Mouse (Mus musculus): Measurements from ENCODE around the gene Rhbdl3. TPM values are rescaled to one million over a fixed set of nuclear protein-coding genes. Genes with fewer than 3 reads are reported as not detected.

Gene Rhbdl3
- polyA plus RNA-seq, 1 experiment = 0.17 TPM

DNA sequence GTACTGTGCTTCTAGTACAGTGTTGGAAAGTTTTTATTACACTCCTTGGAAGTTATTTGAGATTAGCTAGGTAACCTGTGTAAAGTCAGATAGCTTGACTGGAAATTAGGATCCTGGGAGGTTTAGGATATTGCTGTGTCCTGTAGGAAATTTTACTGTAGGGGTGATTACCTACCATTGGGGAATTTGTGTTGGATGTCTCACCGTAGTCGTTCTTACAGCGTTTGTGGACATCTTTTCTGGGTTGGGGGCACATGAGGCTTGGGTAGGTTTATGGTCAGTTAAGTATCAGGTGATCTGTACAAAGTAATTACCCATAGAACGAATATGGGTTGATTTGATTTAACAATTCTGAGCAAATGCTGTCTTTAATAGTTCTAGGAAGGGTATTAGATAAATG is 95.9 kb downstream of the Rhbdl3 start:
- no peak overlapping the region for H3ac ChIP-seq (ENCODE audit: control insufficient read depth, insufficient read length)
- H3K4me3 ChIP-seq = no peak overlapping the region
- peaks cover 96% of the 10 kb centered on the region for H3K36me3 ChIP-seq (ENCODE audit: control insufficient read depth, insufficient read depth)
- no peak overlapping the region for H3K4me2 ChIP-seq (ENCODE audit: low read depth)
- TF ChIP-seq REST (IDR thresholded peaks at IDR 0.05; ENCODE audit: insufficient read depth, insufficient read length) (no peak), CEBPB (IDR thresholded peaks at IDR 0.05; ENCODE audit: insufficient read depth, poor library complexity, severe bottlenecking) (no peak), SRF (IDR thresholded peaks at IDR 0.05; ENCODE audit: control insufficient read depth, insufficient read length, low read depth) (no peak), MYOD1 (IDR thresholded peaks at IDR 0.05; ENCODE audit: control insufficient read depth in 1 of 3, insufficient read length in 2 of 3, low read depth in 2 of 3) (no peak), TCF12 (IDR thresholded peaks at IDR 0.05; ENCODE audit: insufficient read depth, poor library complexity, severe bottlenecking) (no peak), E2F4 (IDR thresholded peaks at IDR 0.05; ENCODE audit: insufficient read depth) (no peak), POLR2A (IDR thresholded peaks at IDR 0.05; ENCODE audit: insufficient read length, low read depth) (no peak), MYOG (IDR thresholded peaks at IDR 0.05; ENCODE audit: control insufficient read depth in 1 of 3, insufficient read depth in 1 of 3, insufficient read length in 2 of 3, low read depth in 2 of 3) (no peak), USF1 (IDR thresholded peaks at IDR 0.05; ENCODE audit: low read depth) (no peak), POLR2AphosphoS2 (IDR thresholded peaks at IDR 0.05; ENCODE audit: insufficient read length, low read depth) (no peak), MAX (IDR thresholded peaks at IDR 0.05; ENCODE audit: low read depth) (no peak), TCF3 (IDR thresholded peaks at IDR 0.05; ENCODE audit: insufficient read length, low read depth) (no peak)
- peaks cover 54% of the 10 kb centered on the region for H3K79me2 ChIP-seq (ENCODE audit: control insufficient read depth, insufficient read depth)
- no peaks in the 10 kb centered on the region for H3K27me3 ChIP-seq (ENCODE audit: control insufficient read depth, insufficient read depth, insufficient read length)

Other genes with a start within 250 kb of the Rhbdl3 start
- 12.6 TPM for gene Crlf3, start 219.9 kb upstream of the Rhbdl3 start, polyA plus RNA-seq (2012; fragmentation: generic; extraction: Trizol)
- 0.58 TPM for gene Atad5, start 211.5 kb upstream of the Rhbdl3 start, polyA plus RNA-seq (2012; fragmentation: generic; extraction: Trizol)
- 13.0 TPM for gene Tefm, start 158.7 kb upstream of the Rhbdl3 start, polyA plus RNA-seq (2012; fragmentation: generic; extraction: Trizol)
- 0.05 TPM for gene Adap2, start 146.8 kb upstream of the Rhbdl3 start, polyA plus RNA-seq (2012; fragmentation: generic; extraction: Trizol)
- gene Rnf135, start 117.1 kb upstream of the Rhbdl3 start, polyA plus RNA-seq (2012; fragmentation: generic; extraction: Trizol) = 5.1 TPM
- 24.9 TPM for gene Rhot1, start 91.9 kb upstream of the Rhbdl3 start, polyA plus RNA-seq (2012; fragmentation: generic; extraction: Trizol)
- 7.0 TPM for gene 5730455P16Rik, start 77.1 kb downstream of the Rhbdl3 start, polyA plus RNA-seq (2012; fragmentation: generic; extraction: Trizol)
- gene Zfp207, start 82.4 kb downstream of the Rhbdl3 start, polyA plus RNA-seq (2012; fragmentation: generic; extraction: Trizol) = 65.6 TPM
- 74.9 TPM for gene Psmd11, start 127.7 kb downstream of the Rhbdl3 start, polyA plus RNA-seq (2012; fragmentation: generic; extraction: Trizol)
- 11.3 TPM for gene Cdk5r1, start 176.1 kb downstream of the Rhbdl3 start, polyA plus RNA-seq (2012; fragmentation: generic; extraction: Trizol)

Measured in myocyte (in vitro differentiated cells).